ENCODE assay signal across 19 mouse cellular contexts in the genomic region with DNA sequence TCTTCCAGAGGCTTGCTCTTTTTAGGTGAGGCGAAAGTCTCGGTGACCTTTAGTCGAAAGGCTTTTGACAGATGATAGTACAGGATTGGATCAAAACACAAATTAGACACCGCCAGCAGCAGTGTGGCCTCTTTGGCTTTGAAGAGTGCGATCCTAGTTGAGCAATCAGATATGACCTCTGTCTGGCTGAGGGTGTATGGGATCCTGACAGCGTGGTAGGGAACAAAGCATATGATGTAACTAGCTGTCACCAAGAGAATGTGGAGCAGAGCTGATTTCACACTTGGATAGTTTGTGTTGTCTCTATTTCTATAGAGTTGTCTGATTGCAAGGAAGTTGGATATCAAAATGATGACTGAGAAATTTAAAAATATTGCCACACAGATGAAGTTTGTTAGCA. TPM values are rescaled to one million over a fixed set of nuclear protein-coding genes. Genes with fewer than 3 reads are reported as not detected.
DNase-seq lines count a peak whose midpoint lies in the region; ATAC-seq and TF ChIP-seq lines count a peak whose summit lies in the region.
"Had no signal": no experiment of that assay in that cellular context is flagged by ENCODE, and none has a peak within 500 bp of the region (broad histone marks: within the 10 kb centered on the region; RNA-seq: fewer than 3 reads in every experiment).

No protein-coding gene starts in this region.

- DNase-seq in heart, adult 11 months: peak; percentile 75
- no peak for DNase-seq in heart, postnatal 4 days
- DNase-seq in lung, postnatal 0 days (ENCODE audit: low spot score): peak; percentile 42
- no peak for DNase-seq in lung, postnatal 4 days
- peak; percentile 33 for DNase-seq in liver, postnatal 0 days
- no peak for DNase-seq in T-cell, adult 2 months (ENCODE audit: low spot score)
- DNase-seq in urinary bladder, postnatal 10 days (ENCODE audit: low spot score): no peak
- DNase-seq: B cell, adult 2 months; cerebellum, postnatal 25 days; gastrocnemius, postnatal 25 days; kidney, postnatal 4 days; right cerebral cortex, postnatal 4 days; thymus, postnatal 4 days had no signal

- no peak overlapping the region for H3K4me2 ChIP-seq in lung, postnatal 0 days (replicated peaks; ENCODE audit: low read depth, low read length)
- H3K4me2 ChIP-seq in liver, postnatal 0 days (ENCODE audit: low read depth, low read length): no peak overlapping the region
- H3K4me2 ChIP-seq: forebrain, embryonic 13.5 days; midbrain, embryonic 11.5 days had no signal

- no peaks in the 10 kb centered on the region for H3K9me3 ChIP-seq in lung, postnatal 0 days (ENCODE audit: low read length)
- no peaks in the 10 kb centered on the region for H3K9me3 ChIP-seq in liver, postnatal 0 days (ENCODE audit: low read length)
- H3K9me3 ChIP-seq: embryonic facial prominence, embryonic 10.5 days; forebrain, embryonic 13.5 days had no signal

- H3K4me3 ChIP-seq in lung, postnatal 0 days (ENCODE audit: low read depth, low read length): no peak overlapping the region
- no peak overlapping the region for H3K4me3 ChIP-seq in liver, postnatal 0 days (ENCODE audit: low read depth, low read length)
- H3K4me3 ChIP-seq: embryonic facial prominence, embryonic 10.5 days; forebrain, embryonic 13.5 days had no signal

- TF ChIP-seq EP300 in lung, postnatal 0 days (IDR thresholded peaks at IDR 0.05): no peak
- no peak for TF ChIP-seq EP300 in liver, postnatal 0 days (IDR thresholded peaks at IDR 0.05; ENCODE audit: low read depth)

- peak; percentile 55 for ATAC-seq in lung, postnatal 0 days
- ATAC-seq in liver, postnatal 0 days: peak; percentile 99
- ATAC-seq: activated CD4-positive, CD25-positive, alpha-beta regulatory T cell, adult 4 months; forebrain, embryonic 13.5 days had no signal

- H3K36me3 ChIP-seq in lung, postnatal 0 days (ENCODE audit: insufficient read depth, low read length): no peaks in the 10 kb centered on the region
- H3K36me3 ChIP-seq in liver, postnatal 0 days (replicated peaks; ENCODE audit: insufficient read depth, low read length): no peaks in the 10 kb centered on the region
- H3K36me3 ChIP-seq: embryonic facial prominence, embryonic 10.5 days had no signal

- no peak overlapping the region for H3K9ac ChIP-seq in lung, postnatal 0 days (replicated peaks; ENCODE audit: low read depth)
- H3K9ac ChIP-seq in liver, postnatal 0 days (replicated peaks): no peak overlapping the region
- H3K9ac ChIP-seq: forebrain, embryonic 13.5 days had no signal

- TF ChIP-seq CTCF in lung, postnatal 0 days (IDR thresholded peaks at IDR 0.05): no peak
- no peak for TF ChIP-seq CTCF in liver, postnatal 0 days (IDR thresholded peaks at IDR 0.05; ENCODE audit: low read depth)

- H3K4me1 ChIP-seq in lung, postnatal 0 days (ENCODE audit: insufficient read depth, low read depth, low read length): no peaks in the 10 kb centered on the region
- H3K4me1 ChIP-seq in liver, postnatal 0 days (ENCODE audit: insufficient read depth): no peaks in the 10 kb centered on the region
- H3K4me1 ChIP-seq: embryonic facial prominence, embryonic 10.5 days; forebrain, embryonic 13.5 days had no signal

- WGBS in lung, postnatal 0 days: 49% methylated on average over 6 of the region's 6 CpGs
- WGBS in liver, postnatal 0 days (ENCODE audit: insufficient replicate concordance): 58% methylated on average over 6 of the region's 6 CpGs

- no peak overlapping the region for H3K27ac ChIP-seq in lung, postnatal 0 days (ENCODE audit: low read length)
- peak overlapping the region; percentile 50; the same call in 1 of the 2 replicates for H3K27ac ChIP-seq in liver, postnatal 0 days (ENCODE audit: low read depth)
- H3K27ac ChIP-seq: embryonic facial prominence, embryonic 10.5 days; forebrain, embryonic 13.5 days had no signal

- H3K27me3 ChIP-seq in lung, postnatal 0 days (replicated peaks; ENCODE audit: insufficient read depth, low read length): no peaks in the 10 kb centered on the region
- H3K27me3 ChIP-seq in liver, postnatal 0 days (ENCODE audit: insufficient read depth, low read length): no peaks in the 10 kb centered on the region
- H3K27me3 ChIP-seq: forebrain, embryonic 13.5 days had no signal

RNA-seq across cellular contexts. Expression of a gene that starts 4.2 kb away (rescaled TPM):
- total RNA-seq in heart, postnatal 4 days (2021): not detected
- 0.68 and 1.1 TPM in 2 replicates for polyA plus RNA-seq in lung, postnatal 0 days (2015; fragmentation: Nextera tagmentation; extraction: Ambion mirVana)
- polyA plus RNA-seq in liver, postnatal 0 days (2015; fragmentation: Nextera tagmentation; extraction: Ambion mirVana): 2.0 and 2.1 TPM in 2 replicates
- total RNA-seq: gastrocnemius, postnatal 25 days; layer of hippocampus, postnatal 25 days; left cerebral cortex, postnatal 25 days had no signal

RNA-seq across cellular contexts. Expression of a gene that starts 56.0 kb away (rescaled TPM):
- total RNA-seq in heart, postnatal 4 days (2021): 1 to 10 TPM; 1.4 to 1.6 TPM
- polyA plus RNA-seq in lung, postnatal 0 days (2015; fragmentation: Nextera tagmentation; extraction: Ambion mirVana): 65.2 and 68.4 TPM in 2 replicates
- 7.3 and 9.4 TPM in 2 replicates for polyA plus RNA-seq in liver, postnatal 0 days (2015; fragmentation: Nextera tagmentation; extraction: Ambion mirVana)

Comparison
In these comparisons a context has a peak if more than half of its experiments do, and no peak if none do; other contexts are left out.
1. DNase-seq: peak in heart, adult 11 months (single experiment), lung, postnatal 0 days (single experiment) and liver, postnatal 0 days (single experiment); none in heart, postnatal 4 days (single experiment), lung, postnatal 4 days (0 of 2), T-cell, adult 2 months (single experiment) and urinary bladder, postnatal 10 days (single experiment).